Mouse (Mus musculus): ENCODE measurements around the gene Ugt1a6b.

DNA sequence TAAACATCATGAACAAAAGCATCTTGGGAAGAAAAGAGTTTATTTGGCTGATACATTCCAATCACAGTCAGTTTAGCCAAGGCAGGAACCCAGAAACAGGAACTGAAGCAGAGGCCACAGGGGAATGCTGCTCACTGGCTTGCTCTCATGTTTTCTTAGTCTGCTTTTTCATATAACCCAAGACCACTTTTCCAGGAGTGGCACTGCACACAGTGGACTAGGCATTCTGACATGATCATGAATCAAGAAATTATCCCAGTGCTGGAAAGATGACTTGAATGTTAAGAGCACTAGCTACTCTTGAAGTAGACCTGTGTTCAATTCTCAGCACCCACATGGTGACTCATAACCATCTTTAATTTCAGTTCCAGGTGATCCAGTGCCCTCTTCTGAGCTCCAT, 122.7 kb downstream of the Ugt1a6b start:
- no peak for TF ChIP-seq EP300 (IDR thresholded peaks at IDR 0.05; ENCODE audit: low read depth)
- TF ChIP-seq CTCF (IDR thresholded peaks at IDR 0.05; ENCODE audit: low read depth): no peak

Measured in liver, postnatal 0 days (tissue).